Mouse (Mus musculus) CH12.LX (cell line): ENCODE results near the gene Snrpd2. TPM values are rescaled to one million over a fixed set of nuclear protein-coding genes. Genes with fewer than 3 reads are reported as not detected.

Experiments used
- DNase-seq: peaks from one replicate; pipeline ENCODE4 v3.0.0-alpha.2; 2013; ENCODE audit errors: extremely low read depth
- H3K27ac ChIP-seq: 2 replicates; pipeline ENCODE4 v1.5.1; 2012; ENCODE audit warnings: low read depth, mild to moderate bottlenecking, control low read depth, moderate library complexity; ENCODE audit not compliant: insufficient read depth
- H3K27me3 ChIP-seq: replicated peaks from 2 replicates; pipeline ENCODE3; 2012; ENCODE audit warnings: inconsistent platforms
- H3K36me3 ChIP-seq, 2 experiments: replicated peaks in 1 of 2; 2 replicates each; pipeline versions ENCODE3 to v1.6.1; 2012; ENCODE audit warnings: inconsistent platforms in 1 of 2, low read length in 1 of 2, mild to moderate bottlenecking in 1 of 2, mixed read lengths in 1 of 2, moderate library complexity in 1 of 2; ENCODE audit not compliant: control insufficient read depth in 1 of 2, insufficient read depth in 1 of 2
- H3K4me1 ChIP-seq, 2 experiments: 2 replicates each; pipeline ENCODE4 v1.6.1; 2012; ENCODE audit warnings: inconsistent platforms in 1 of 2, moderate library complexity in 1 of 2; ENCODE audit not compliant: insufficient read depth in 2 of 2, control insufficient read depth in 1 of 2
- H3K4me2 ChIP-seq: 2 replicates; pipeline ENCODE4 v1.6.1; 2012; ENCODE audit warnings: low read depth, mild to moderate bottlenecking, control low read depth; ENCODE audit not compliant: poor library complexity, insufficient read depth, severe bottlenecking
- H3K4me3 ChIP-seq, 3 experiments: fragments of 150-350 bp in 1 of 3; sonication (generic) in 1 of 3; replicated peaks in 1 of 3; 2 replicates each; pipeline versions ENCODE3 to v1.5.1; 2011 to 2012; ENCODE audit warnings: low read depth in 2 of 3, low read length in 2 of 3, mild to moderate bottlenecking in 2 of 3, moderate library complexity in 2 of 3, control low read depth in 1 of 3, improper control_type of control experiment in 1 of 3, inconsistent platforms in 1 of 3, mixed read lengths in 1 of 3; ENCODE audit not compliant: poor library complexity in 1 of 3
- H3K79me2 ChIP-seq: replicated peaks from 2 replicates; pipeline ENCODE4 v1.6.1; 2012; ENCODE audit warnings: mild to moderate bottlenecking, moderate library complexity; ENCODE audit not compliant: control insufficient read depth, poor library complexity, insufficient read depth, severe bottlenecking; ENCODE audit errors: extremely low read depth
- H3K9ac ChIP-seq: 2 replicates; pipeline ENCODE4 v1.6.1; 2012; ENCODE audit warnings: low read depth, mild to moderate bottlenecking, control low read depth, moderate library complexity; ENCODE audit not compliant: insufficient read depth
- H3K9me3 ChIP-seq: replicated peaks from 2 replicates; pipeline ENCODE3; 2012; ENCODE audit warnings: low read length, inconsistent platforms, mixed read lengths
- CHD1 ChIP-seq: IDR thresholded peaks from 2 replicates; pipeline ENCODE4 v1.6.1; 2012; ENCODE audit warnings: low read depth, low read length, improper control_type of control experiment, inconsistent platforms
- E2F4 ChIP-seq: IDR thresholded peaks from 2 replicates; pipeline ENCODE4 v1.6.1; 2011; ENCODE audit warnings: low read depth, low read length, improper control_type of control experiment; ENCODE audit not compliant: insufficient replicate concordance
- ELF1 ChIP-seq: IDR thresholded peaks from 2 replicates; pipeline ENCODE4 v1.6.1; 2014; ENCODE audit warnings: low read depth, mild to moderate bottlenecking, inconsistent platforms, low read length, improper control_type of control experiment
- ETS1 ChIP-seq: conservative IDR thresholded peaks from 2 replicates; pipeline ENCODE4 v1.6.1; 2012; ENCODE audit warnings: low read depth, mild to moderate bottlenecking, inconsistent platforms, low read length, improper control_type of control experiment, moderate library complexity
- IRF4 ChIP-seq: IDR thresholded peaks from 2 replicates; pipeline ENCODE4 v1.6.1; 2014; ENCODE audit warnings: low read depth, mild to moderate bottlenecking, inconsistent platforms, low read length, improper control_type of control experiment
- JUND ChIP-seq: conservative IDR thresholded peaks from 2 replicates; pipeline ENCODE4 v1.6.1; 2011; ENCODE audit warnings: low read depth, low read length, improper control_type of control experiment
- KAT2A ChIP-seq: IDR thresholded peaks from 2 replicates; pipeline ENCODE4 v1.6.1; 2012; ENCODE audit warnings: low read length, improper control_type of control experiment, inconsistent platforms; ENCODE audit not compliant: insufficient replicate concordance
- MYC ChIP-seq: IDR thresholded peaks from 2 replicates; pipeline ENCODE4 v1.6.1; 2011; ENCODE audit warnings: low read depth, mild to moderate bottlenecking, improper control_type of control experiment, low read length
- NRF1 ChIP-seq: IDR thresholded peaks from 2 replicates; pipeline ENCODE4 v1.6.1; 2014; ENCODE audit warnings: low read depth, mild to moderate bottlenecking, inconsistent platforms, low read length, improper control_type of control experiment, moderate library complexity
- POLR2AphosphoS2 ChIP-seq: IDR thresholded peaks from 2 replicates; pipeline ENCODE4 v1.6.1; 2011; ENCODE audit warnings: low read depth, low read length, improper control_type of control experiment
- RCOR1 ChIP-seq: conservative IDR thresholded peaks from 2 replicates; pipeline ENCODE4 v1.6.1; 2012; ENCODE audit warnings: low read depth, mild to moderate bottlenecking, inconsistent platforms, low read length, improper control_type of control experiment
- SMC3 ChIP-seq: IDR thresholded peaks from 2 replicates; pipeline ENCODE4 v1.6.1; 2011; ENCODE audit warnings: low read depth, low read length, improper control_type of control experiment
- TBP ChIP-seq: conservative IDR thresholded peaks from 2 replicates; pipeline ENCODE4 v1.6.1; 2011; ENCODE audit warnings: low read depth, low read length, improper control_type of control experiment
- UBTF ChIP-seq: IDR thresholded peaks from 2 replicates; pipeline ENCODE4 v1.6.1; 2012; ENCODE audit warnings: low read depth, mild to moderate bottlenecking, inconsistent platforms, low read length, improper control_type of control experiment, moderate library complexity
- USF1 ChIP-seq: IDR thresholded peaks from 2 replicates; pipeline ENCODE4 v1.6.1; 2014; ENCODE audit warnings: low read depth, mild to moderate bottlenecking, inconsistent platforms, low read length, improper control_type of control experiment
- USF2 ChIP-seq: conservative IDR thresholded peaks from 2 replicates; pipeline ENCODE4 v1.6.1; 2011; ENCODE audit warnings: low read depth, low read length, improper control_type of control experiment
- ZC3H11A ChIP-seq: IDR thresholded peaks from 2 replicates; pipeline ENCODE4 v1.6.1; 2012; ENCODE audit warnings: low read depth, mild to moderate bottlenecking, inconsistent platforms, low read length, improper control_type of control experiment
- ZMIZ1 ChIP-seq: IDR thresholded peaks from 2 replicates; pipeline ENCODE4 v1.6.1; 2012; ENCODE audit warnings: low read depth, mild to moderate bottlenecking, inconsistent platforms, low read length, improper control_type of control experiment
- dilution Hi-C: fragments of 300-500 bp; cut with MboI; formaldehyde crosslinking; loops from 2 replicates; pipeline ENCODE4 v1.14.3; 2020; ENCODE audit warnings: low sequenced_read_pairs; ENCODE audit not compliant: extremely low pct_unique_long_range_greater_than_20kb, extremely low pct_ligation_motif_present
- in situ Hi-C: fragments of 300-500 bp; cut with MboI; formaldehyde crosslinking; loops from 3 replicates; pipeline ENCODE4 v1.14.3; 2019; ENCODE audit warnings: low sequenced_read_pairs, low pct_ligation_motif_present, low pct_unique_long_range_greater_than_20kb, mixed read lengths
- polyA plus RNA-seq: library from polyadenylated mRNA; unstranded; fragments of >175 nt; gene quantifications from 2 replicates; pipeline ENCODE4 v1.2.1, GENCODE M21; 2012; ENCODE audit warnings: low read depth; ENCODE audit not compliant: insufficient read length
- total RNA-seq, 2 experiments: library from RNA; depleted of rRNA; stranded (reverse); fragments of 300-350 nt in 1 of 2; fragments of >200 nt in 1 of 2; gene quantifications; 2 replicates each; pipeline ENCODE4 v1.2.3; 2012 to 2014

The Snrpd2 gene
- total and polyA plus RNA-seq, 3 experiments = 177 to 348 (median 213) TPM

DNA sequence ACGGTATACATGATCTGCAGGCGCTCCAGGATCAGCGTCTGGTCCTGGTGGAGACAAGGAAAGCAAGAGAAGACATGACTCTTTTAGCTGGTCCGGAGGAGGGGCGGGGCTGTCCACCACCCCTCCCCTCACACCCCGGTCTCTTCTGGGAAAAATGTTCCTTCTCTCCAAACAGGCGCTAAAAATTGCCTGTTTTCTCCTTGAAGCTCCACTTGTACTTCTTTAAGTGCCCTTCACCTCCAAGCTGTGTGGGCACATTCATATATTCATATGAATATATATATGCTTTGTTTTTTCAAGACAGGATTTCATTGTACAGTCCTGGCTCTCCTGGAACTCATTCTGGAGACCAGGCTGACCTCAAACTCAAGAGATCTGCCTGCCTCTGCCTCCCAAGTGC lies 13.4 kb downstream of the Snrpd2 start:
- peaks cover under 1 to 4% of the 10 kb centered on the region in 2 experiments; a peak in 2 of 4 replicates for H3K4me1 ChIP-seq
- H3K9ac ChIP-seq = no peak overlapping the region
- dilution Hi-C loops = no loop called here
- TF ChIP-seq TBP = no peak
- no peak for TF ChIP-seq ZMIZ1
- TF ChIP-seq SMC3 = no peak
- TF ChIP-seq UBTF = no peak
- no peak for TF ChIP-seq MYC
- TF ChIP-seq NRF1 = no peak
- TF ChIP-seq USF2 = no peak
- no peak for TF ChIP-seq RCOR1
- no peak for TF ChIP-seq E2F4
- no peak for TF ChIP-seq POLR2AphosphoS2
- no peak for TF ChIP-seq CHD1
- peaks cover 33% of the 10 kb centered on the region for H3K27me3 ChIP-seq
- peaks cover 12% of the 10 kb centered on the region for H3K9me3 ChIP-seq
- no peak overlapping the region for H3K27ac ChIP-seq
- no peaks in the 10 kb centered on the region for H3K79me2 ChIP-seq
- no peak overlapping the region for H3K4me2 ChIP-seq
- in situ Hi-C loops = loop anchor here (10.0 kb wide), 1 partner anchor 192 kb away; the partner anchor contains the start of genes Cd3eap and Ppp1r13l
- H3K36me3 ChIP-seq = peaks cover 0 to 9% of the 10 kb centered on the region in 2 experiments
- H3K4me3 ChIP-seq = no peak overlapping the region
- no peak for DNase-seq

DNA sequence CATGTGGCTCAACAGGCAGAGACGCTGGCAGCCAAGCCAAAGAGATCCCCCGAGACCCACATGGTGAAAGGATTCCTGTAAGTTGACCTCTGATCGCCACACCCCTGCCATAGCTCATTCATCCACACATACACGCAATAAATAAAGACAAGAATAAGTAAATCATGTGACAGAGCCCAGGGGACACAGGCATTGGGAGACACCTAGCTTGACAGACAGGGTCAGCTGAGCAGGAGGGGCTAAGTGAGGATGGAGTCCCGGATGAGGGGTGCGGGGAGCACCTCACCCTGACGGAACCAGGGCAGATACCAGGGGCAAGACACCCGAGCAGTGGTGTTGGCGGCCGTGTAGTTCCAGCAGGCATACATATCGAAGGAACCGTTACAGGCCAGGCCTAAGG lies 14.2 kb downstream of the Snrpd2 start:
- TF ChIP-seq ETS1 (no peak), UBTF (no peak), CHD1 (no peak)
- Histone ChIP-seq H3K4me3 (no peak overlapping the region), H3K27me3 (peaks cover 41% of the 10 kb centered on the region), H3K79me2 (no peaks in the 10 kb centered on the region), H3K4me1 (peaks cover 0 to 4% of the 10 kb centered on the region in 2 experiments; a peak in 1 of 4 replicates), H3K9ac (no peak overlapping the region), H3K27ac (no peak overlapping the region), H3K36me3 (peaks cover 0 to 5% of the 10 kb centered on the region in 2 experiments), H3K4me2 (no peak overlapping the region), H3K9me3 (peaks cover 15% of the 10 kb centered on the region)
- DNase-seq = no peak
- dilution Hi-C loops (no loop called here), in situ Hi-C loops (loop anchor here (10.0 kb wide), 1 partner anchor 191 kb away; the partner anchor contains the start of genes Cd3eap and Ppp1r13l)

DNA sequence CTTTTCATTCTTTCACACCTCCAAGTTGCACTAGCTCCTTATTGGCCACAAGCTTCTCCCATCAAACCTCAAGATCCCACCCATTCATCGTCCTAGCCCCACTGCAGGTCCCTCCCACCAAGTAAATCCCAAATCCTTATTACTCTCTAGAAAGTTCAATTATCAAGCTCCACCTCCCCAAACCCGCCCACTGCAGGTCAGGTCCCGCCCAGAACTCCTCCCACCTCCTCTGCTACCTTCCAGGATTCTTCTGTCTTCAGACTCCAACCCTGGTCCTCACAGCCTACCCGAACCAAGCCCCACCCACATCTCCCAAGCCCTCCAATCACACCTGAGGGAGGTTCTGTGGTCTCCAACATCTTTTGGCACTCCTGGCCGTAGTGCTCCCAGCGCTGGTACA lies 14.7 kb downstream of the Snrpd2 start:
- DNase-seq = no peak
- TF ChIP-seq KAT2A = no peak
- TF ChIP-seq USF1 = no peak
- no peak for TF ChIP-seq ELF1
- TF ChIP-seq JUND = no peak
- TF ChIP-seq IRF4 = no peak
- TF ChIP-seq UBTF = no peak
- TF ChIP-seq E2F4 = no peak
- no peak for TF ChIP-seq ZC3H11A
- TF ChIP-seq CHD1 = no peak
- no peak for TF ChIP-seq ETS1
- Histone ChIP-seq H3K9me3 (peaks cover 15% of the 10 kb centered on the region), H3K9ac (no peak overlapping the region), H3K79me2 (no peaks in the 10 kb centered on the region), H3K27me3 (peaks cover 43% of the 10 kb centered on the region), H3K4me1 (peaks cover 0 to 4% of the 10 kb centered on the region in 2 experiments; a peak in 1 of 4 replicates), H3K4me3 (no peak overlapping the region), H3K27ac (no peak overlapping the region), H3K4me2 (peak overlapping the region; percentile 5; the same call in 1 of the 2 replicates), H3K36me3 (peaks cover 0 to 4% of the 10 kb centered on the region in 2 experiments)
- dilution Hi-C loops = no loop called here
- in situ Hi-C loops = loop anchor here (10.0 kb wide), 1 partner anchor 191 kb away; the partner anchor contains the start of genes Cd3eap and Ppp1r13l
